Mouse (Mus musculus): ENCODE results near the gene Pgm2l1. TPM values are rescaled to one million over a fixed set of nuclear protein-coding genes. Genes with fewer than 3 reads are reported as not detected.

Pgm2l1 gene
- polyA plus RNA-seq (2015; fragmentation: Nextera tagmentation; extraction: Ambion mirVana): 1.4 and 1.8 TPM in 2 replicates

GRCm38 (mm10) chr7:100227158-100227875 lies at the start of gene Pgm2l1:
TSS of gene Pgm2l1 (plus strand) at chr7:100227394.
- Histone ChIP-seq H3K9ac (peak within 1 kb of the TSS; percentile 86), H3K4me2 (peak within 1 kb of the TSS; percentile 97), H3K27ac (replicated peaks) (peak within 1 kb of the TSS; percentile 98), H3K4me1 (replicated peaks) (peaks cover 23% of the 10 kb centered on the region), H3K27me3 (no peaks in the 10 kb centered on the region; the same call in 1 of the 2 replicates), H3K36me3 (replicated peaks) (no peaks in the 10 kb centered on the region), H3K4me3 (replicated peaks) (peak within 1 kb of the TSS; percentile 81), H3K9me3 (replicated peaks) (no peaks in the 10 kb centered on the region)
- ATAC-seq (ENCODE audit: insufficient read depth): peak; percentile 98
- WGBS (ENCODE audit: insufficient replicate concordance): under 1% methylated on average over 69 of the region's 72 CpGs

GRCm38 (mm10) chr7:100178016-100178890 lies 48.9 kb upstream of the Pgm2l1 start:
- Histone ChIP-seq H3K36me3 (replicated peaks) (no peaks in the 10 kb centered on the region), H3K4me2 (peak overlapping the region; percentile 69), H3K27ac (replicated peaks) (no peak overlapping the region), H3K9me3 (replicated peaks) (no peaks in the 10 kb centered on the region; the same call in 1 of the 2 replicates), H3K27me3 (peaks cover 53% of the 10 kb centered on the region), H3K4me1 (replicated peaks) (peaks cover 29% of the 10 kb centered on the region), H3K9ac (no peak overlapping the region), H3K4me3 (replicated peaks) (peak overlapping the region; percentile 39)
- WGBS (ENCODE audit: insufficient replicate concordance): 6% methylated on average over 30 of the region's 30 CpGs
- peak; percentile 64 for ATAC-seq (ENCODE audit: insufficient read depth)

- no peak overlapping the region for H3K27ac ChIP-seq (replicated peaks)
- H3K9ac ChIP-seq: no peak overlapping the region; the same call in 1 of the 2 replicates
- WGBS (ENCODE audit: insufficient replicate concordance): 1% methylated on average over 15 of the region's 15 CpGs
- H3K36me3 ChIP-seq (replicated peaks): no peaks in the 10 kb centered on the region
- H3K4me1 ChIP-seq (replicated peaks): peaks cover 29% of the 10 kb centered on the region
- no peak for ATAC-seq (ENCODE audit: insufficient read depth)
- peak overlapping the region; percentile 69 for H3K4me2 ChIP-seq
- H3K27me3 ChIP-seq: peaks cover 53% of the 10 kb centered on the region
- H3K9me3 ChIP-seq (replicated peaks): no peaks in the 10 kb centered on the region; the same call in 1 of the 2 replicates
- H3K4me3 ChIP-seq (replicated peaks): peak overlapping the region; percentile 39
Measured at GRCm38 (mm10) chr7:100178891-100179233, 48.3 kb upstream of the Pgm2l1 start.

- peak; percentile 65 for ATAC-seq (ENCODE audit: insufficient read depth)
- Histone ChIP-seq H3K36me3 (replicated peaks) (no peaks in the 10 kb centered on the region), H3K9me3 (replicated peaks) (no peaks in the 10 kb centered on the region; the same call in 1 of the 2 replicates), H3K9ac (peak overlapping the region; percentile 15; the same call in 1 of the 2 replicates), H3K4me3 (replicated peaks) (no peak overlapping the region), H3K4me2 (peak overlapping the region; percentile 69), H3K27me3 (peaks cover 53% of the 10 kb centered on the region), H3K27ac (replicated peaks) (no peak overlapping the region), H3K4me1 (replicated peaks) (peaks cover 29% of the 10 kb centered on the region)
- 14% methylated on average over 7 of the region's 7 CpGs for WGBS (ENCODE audit: insufficient replicate concordance)
Measured at GRCm38 (mm10) chr7:100179394-100179793, 47.8 kb upstream of the Pgm2l1 start.

GRCm38 (mm10) chr7:100179836-100180407 lies 47.3 kb upstream of the Pgm2l1 start:
- no peak for ATAC-seq (ENCODE audit: insufficient read depth)
- Histone ChIP-seq H3K4me3 (replicated peaks) (no peak overlapping the region), H3K4me1 (replicated peaks) (peaks cover 29% of the 10 kb centered on the region), H3K9me3 (replicated peaks) (no peaks in the 10 kb centered on the region; the same call in 1 of the 2 replicates), H3K27ac (replicated peaks) (no peak overlapping the region), H3K4me2 (peak overlapping the region; percentile 69), H3K27me3 (peaks cover 50% of the 10 kb centered on the region), H3K36me3 (replicated peaks) (no peaks in the 10 kb centered on the region), H3K9ac (peak overlapping the region; percentile 15; the same call in 1 of the 2 replicates)
- 18% methylated on average over 7 of the region's 7 CpGs for WGBS (ENCODE audit: insufficient replicate concordance)

GRCm38 (mm10) chr7:100181176-100181575 lies 46.0 kb upstream of the Pgm2l1 start:
- H3K4me2 ChIP-seq: no peak overlapping the region
- WGBS (ENCODE audit: insufficient replicate concordance): 60% methylated on average over 2 of the region's 2 CpGs
- no peak for ATAC-seq (ENCODE audit: insufficient read depth)
- peaks cover 45% of the 10 kb centered on the region for H3K27me3 ChIP-seq
- H3K36me3 ChIP-seq (replicated peaks): no peaks in the 10 kb centered on the region
- H3K9ac ChIP-seq: no peak overlapping the region
- H3K4me1 ChIP-seq (replicated peaks): peaks cover 29% of the 10 kb centered on the region
- H3K27ac ChIP-seq (replicated peaks): no peak overlapping the region
- no peaks in the 10 kb centered on the region; the same call in 1 of the 2 replicates for H3K9me3 ChIP-seq (replicated peaks)
- no peak overlapping the region for H3K4me3 ChIP-seq (replicated peaks)

GRCm38 (mm10) chr7:100181614-100182013 lies 45.6 kb upstream of the Pgm2l1 start:
- no peak overlapping the region for H3K4me3 ChIP-seq (replicated peaks)
- WGBS (ENCODE audit: insufficient replicate concordance): 50% methylated on average over 3 of the region's 3 CpGs
- peaks cover 29% of the 10 kb centered on the region for H3K4me1 ChIP-seq (replicated peaks)
- no peak overlapping the region for H3K27ac ChIP-seq (replicated peaks)
- ATAC-seq (ENCODE audit: insufficient read depth): no peak
- no peak overlapping the region for H3K4me2 ChIP-seq
- no peaks in the 10 kb centered on the region for H3K36me3 ChIP-seq (replicated peaks)
- H3K9ac ChIP-seq: no peak overlapping the region
- no peaks in the 10 kb centered on the region; the same call in 1 of the 2 replicates for H3K9me3 ChIP-seq (replicated peaks)
- H3K27me3 ChIP-seq: peaks cover 41% of the 10 kb centered on the region

- Histone ChIP-seq H3K4me1 (replicated peaks) (peaks cover 29% of the 10 kb centered on the region), H3K4me2 (no peak overlapping the region), H3K27me3 (peaks cover 34% of the 10 kb centered on the region), H3K36me3 (replicated peaks) (no peaks in the 10 kb centered on the region), H3K9me3 (replicated peaks) (no peaks in the 10 kb centered on the region; the same call in 1 of the 2 replicates), H3K9ac (no peak overlapping the region), H3K4me3 (replicated peaks) (no peak overlapping the region), H3K27ac (replicated peaks) (no peak overlapping the region)
- ATAC-seq (ENCODE audit: insufficient read depth): no peak
- 35% methylated on average over 3 of the region's 3 CpGs for WGBS (ENCODE audit: insufficient replicate concordance)
Measured at GRCm38 (mm10) chr7:100182388-100182787, 44.8 kb upstream of the Pgm2l1 start.

GRCm38 (mm10) chr7:100187601-100188000 lies 39.6 kb upstream of the Pgm2l1 start:
- Histone ChIP-seq H3K9me3 (replicated peaks) (no peaks in the 10 kb centered on the region), H3K9ac (no peak overlapping the region), H3K4me2 (no peak overlapping the region), H3K27me3 (peaks cover 15% of the 10 kb centered on the region), H3K27ac (replicated peaks) (no peak overlapping the region), H3K4me3 (replicated peaks) (no peak overlapping the region), H3K36me3 (replicated peaks) (no peaks in the 10 kb centered on the region), H3K4me1 (replicated peaks) (no peaks in the 10 kb centered on the region)
- 15% methylated on average over 7 of the region's 7 CpGs for WGBS (ENCODE audit: insufficient replicate concordance)
- no peak for ATAC-seq (ENCODE audit: insufficient read depth)

- ATAC-seq (ENCODE audit: insufficient read depth): no peak
- no peak overlapping the region for H3K4me3 ChIP-seq (replicated peaks)
- peaks cover 18% of the 10 kb centered on the region for H3K27me3 ChIP-seq
- H3K9ac ChIP-seq: no peak overlapping the region
- no peaks in the 10 kb centered on the region for H3K4me1 ChIP-seq (replicated peaks)
- no peaks in the 10 kb centered on the region for H3K9me3 ChIP-seq (replicated peaks)
- no peaks in the 10 kb centered on the region for H3K36me3 ChIP-seq (replicated peaks)
- WGBS (ENCODE audit: insufficient replicate concordance): 47% methylated on average over 4 of the region's 4 CpGs
- no peak overlapping the region for H3K4me2 ChIP-seq
- no peak overlapping the region for H3K27ac ChIP-seq (replicated peaks)
Measured at GRCm38 (mm10) chr7:100190167-100190566, 37.0 kb upstream of the Pgm2l1 start.

- H3K27ac ChIP-seq (replicated peaks): no peak overlapping the region
- no peaks in the 10 kb centered on the region for H3K36me3 ChIP-seq (replicated peaks)
- no peaks in the 10 kb centered on the region for H3K9me3 ChIP-seq (replicated peaks)
- ATAC-seq (ENCODE audit: insufficient read depth): no peak
- 6% methylated on average over 4 of the region's 4 CpGs for WGBS (ENCODE audit: insufficient replicate concordance)
- H3K9ac ChIP-seq: no peak overlapping the region
- H3K4me1 ChIP-seq (replicated peaks): no peaks in the 10 kb centered on the region
- H3K4me2 ChIP-seq: no peak overlapping the region
- no peak overlapping the region for H3K4me3 ChIP-seq (replicated peaks)
- H3K27me3 ChIP-seq: peaks cover 18% of the 10 kb centered on the region
Measured at GRCm38 (mm10) chr7:100190778-100191177, 36.4 kb upstream of the Pgm2l1 start.
